Mouse (Mus musculus): Measurements from ENCODE around the gene B4galt5. TPM values are rescaled to one million over a fixed set of nuclear protein-coding genes. Genes with fewer than 3 reads are reported as not detected.
A peak's percentile ranks its signal among the peaks of the same experiment; 100 is the strongest.

B4galt5 gene
- polyA plus RNA-seq, 1 experiment: 70.0 TPM

GRCm38 (mm10) chr2:167350126-167350650, 1.2 kb upstream of the B4galt5 start:
- Histone ChIP-seq H3K27me3 (ENCODE audit: control insufficient read depth, insufficient read depth, insufficient read length) (no peaks in the 10 kb centered on the region), H3K36me3 (ENCODE audit: control insufficient read depth, insufficient read depth) (no peaks in the 10 kb centered on the region), H3K4me3 (peak overlapping the region; percentile 66), H3K79me2 (ENCODE audit: control insufficient read depth, insufficient read depth) (peaks cover 32% of the 10 kb centered on the region), H3ac (ENCODE audit: control insufficient read depth, insufficient read length) (no peak overlapping the region), H3K4me2 (ENCODE audit: low read depth) (peak overlapping the region; percentile 84)
- TF ChIP-seq MYOG (IDR thresholded peaks at IDR 0.05; ENCODE audit: control insufficient read depth in 1 of 3, insufficient read depth in 1 of 3, insufficient read length in 2 of 3, low read depth in 2 of 3) (no peak), CEBPB (IDR thresholded peaks at IDR 0.05; ENCODE audit: insufficient read depth, poor library complexity, severe bottlenecking) (no peak), SRF (IDR thresholded peaks at IDR 0.05; ENCODE audit: control insufficient read depth, insufficient read length, low read depth) (no peak), MAX (IDR thresholded peaks at IDR 0.05; ENCODE audit: low read depth) (no peak)

DNA sequence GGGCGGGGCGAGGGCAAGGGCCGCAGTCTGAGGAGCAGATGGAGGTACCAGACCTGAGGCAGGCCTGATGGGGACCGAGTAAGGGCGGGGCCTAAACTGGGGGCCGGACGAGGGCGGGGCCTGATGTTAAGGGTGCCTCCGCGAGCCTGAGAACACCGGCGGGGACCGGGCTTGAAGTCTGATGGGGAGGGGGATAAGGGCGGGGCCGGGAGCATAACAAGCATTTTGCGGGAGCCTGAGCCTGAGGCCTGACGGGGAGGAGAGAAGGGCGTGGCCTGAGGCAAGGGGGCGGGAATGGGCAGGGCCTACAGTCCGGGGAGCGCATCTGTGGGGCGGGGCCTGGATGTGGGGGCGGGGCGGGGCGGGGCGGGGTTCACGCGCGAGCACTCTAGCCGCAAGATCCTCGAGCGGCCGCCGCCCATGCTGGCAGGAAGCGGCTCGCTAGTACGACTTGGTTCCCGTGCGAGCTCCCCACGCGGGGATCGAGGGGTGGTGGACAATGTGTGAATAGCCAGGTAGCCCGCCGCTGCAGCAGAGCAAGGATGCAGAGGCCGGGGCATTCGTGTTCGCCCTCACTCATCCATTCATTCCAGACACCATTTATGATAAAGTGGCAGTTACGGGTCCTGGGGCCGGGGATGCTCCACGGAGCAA, 427 bp upstream of the B4galt5 start:
- Histone ChIP-seq H3K4me3 (peak overlapping the region; percentile 66), H3K27me3 (ENCODE audit: control insufficient read depth, insufficient read depth, insufficient read length) (no peaks in the 10 kb centered on the region), H3ac (ENCODE audit: control insufficient read depth, insufficient read length) (peak overlapping the region; percentile 80), H3K4me2 (ENCODE audit: low read depth) (peak overlapping the region; percentile 84), H3K36me3 (ENCODE audit: control insufficient read depth, insufficient read depth) (no peaks in the 10 kb centered on the region), H3K79me2 (ENCODE audit: control insufficient read depth, insufficient read depth) (peaks cover 40% of the 10 kb centered on the region)
- TF ChIP-seq SRF (IDR thresholded peaks at IDR 0.05; ENCODE audit: control insufficient read depth, insufficient read length, low read depth) (no peak), POLR2AphosphoS2 (IDR thresholded peaks at IDR 0.05; ENCODE audit: insufficient read length, low read depth) (peak; percentile 34), MYOD1 (IDR thresholded peaks at IDR 0.05; ENCODE audit: control insufficient read depth in 1 of 3, insufficient read length in 2 of 3, low read depth in 2 of 3) (peak in 1 of 3 experiments; percentile 20), USF1 (IDR thresholded peaks at IDR 0.05; ENCODE audit: low read depth) (no peak), TCF12 (IDR thresholded peaks at IDR 0.05; ENCODE audit: insufficient read depth, poor library complexity, severe bottlenecking) (no peak), MYOG (IDR thresholded peaks at IDR 0.05; ENCODE audit: control insufficient read depth in 1 of 3, insufficient read depth in 1 of 3, insufficient read length in 2 of 3, low read depth in 2 of 3) (peak in 1 of 3 experiments; percentile 4), POLR2A (IDR thresholded peaks at IDR 0.05; ENCODE audit: insufficient read length, low read depth) (peak; percentile 76), MAX (IDR thresholded peaks at IDR 0.05; ENCODE audit: low read depth) (no peak), TCF3 (IDR thresholded peaks at IDR 0.05; ENCODE audit: insufficient read length, low read depth) (no peak)

DNA sequence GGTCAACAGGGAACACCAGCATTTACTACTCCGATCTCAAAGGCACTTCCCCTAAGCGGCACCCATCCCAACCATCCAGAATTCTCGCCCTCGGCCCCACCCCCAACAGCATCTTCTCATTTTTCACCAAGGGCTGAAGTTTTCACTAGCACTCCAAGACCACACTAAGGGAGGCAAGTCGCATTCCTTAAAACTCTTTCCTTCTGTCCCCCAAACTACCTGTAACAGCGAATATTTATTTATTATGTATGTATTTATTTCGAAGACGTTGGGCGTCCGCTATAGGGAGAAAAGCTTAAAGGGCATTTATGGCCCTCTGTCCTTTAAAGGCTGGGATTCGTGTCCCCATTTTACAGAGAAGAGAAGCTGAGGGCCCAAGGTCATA, 1.0 kb downstream of the B4galt5 start:
- Histone ChIP-seq H3K4me3 (peak overlapping the region; percentile 66), H3ac (ENCODE audit: control insufficient read depth, insufficient read length) (peak overlapping the region; percentile 80), H3K27me3 (ENCODE audit: control insufficient read depth, insufficient read depth, insufficient read length) (no peaks in the 10 kb centered on the region), H3K79me2 (ENCODE audit: control insufficient read depth, insufficient read depth) (peaks cover 54% of the 10 kb centered on the region), H3K36me3 (ENCODE audit: control insufficient read depth, insufficient read depth) (no peaks in the 10 kb centered on the region), H3K4me2 (ENCODE audit: low read depth) (peak overlapping the region; percentile 90)
- TF ChIP-seq REST (IDR thresholded peaks at IDR 0.05; ENCODE audit: insufficient read depth, insufficient read length): no peak
- no peak for TF ChIP-seq MAX (IDR thresholded peaks at IDR 0.05; ENCODE audit: low read depth)
- TF ChIP-seq POLR2A (IDR thresholded peaks at IDR 0.05; ENCODE audit: insufficient read length, low read depth): no peak
- no peak for TF ChIP-seq TCF12 (IDR thresholded peaks at IDR 0.05; ENCODE audit: insufficient read depth, poor library complexity, severe bottlenecking)
- TF ChIP-seq MYOD1 (IDR thresholded peaks at IDR 0.05; ENCODE audit: control insufficient read depth in 1 of 3, insufficient read length in 2 of 3, low read depth in 2 of 3): no peak
- no peak for TF ChIP-seq MYOG (IDR thresholded peaks at IDR 0.05; ENCODE audit: control insufficient read depth in 1 of 3, insufficient read depth in 1 of 3, insufficient read length in 2 of 3, low read depth in 2 of 3)
- TF ChIP-seq TCF3 (IDR thresholded peaks at IDR 0.05; ENCODE audit: insufficient read length, low read depth): no peak
- TF ChIP-seq E2F4 (IDR thresholded peaks at IDR 0.05; ENCODE audit: insufficient read depth): no peak
- no peak for TF ChIP-seq SRF (IDR thresholded peaks at IDR 0.05; ENCODE audit: control insufficient read depth, insufficient read length, low read depth)
- no peak for TF ChIP-seq USF1 (IDR thresholded peaks at IDR 0.05; ENCODE audit: low read depth)
- TF ChIP-seq POLR2AphosphoS2 (IDR thresholded peaks at IDR 0.05; ENCODE audit: insufficient read length, low read depth): no peak
- TF ChIP-seq CEBPB (IDR thresholded peaks at IDR 0.05; ENCODE audit: insufficient read depth, poor library complexity, severe bottlenecking): no peak

DNA sequence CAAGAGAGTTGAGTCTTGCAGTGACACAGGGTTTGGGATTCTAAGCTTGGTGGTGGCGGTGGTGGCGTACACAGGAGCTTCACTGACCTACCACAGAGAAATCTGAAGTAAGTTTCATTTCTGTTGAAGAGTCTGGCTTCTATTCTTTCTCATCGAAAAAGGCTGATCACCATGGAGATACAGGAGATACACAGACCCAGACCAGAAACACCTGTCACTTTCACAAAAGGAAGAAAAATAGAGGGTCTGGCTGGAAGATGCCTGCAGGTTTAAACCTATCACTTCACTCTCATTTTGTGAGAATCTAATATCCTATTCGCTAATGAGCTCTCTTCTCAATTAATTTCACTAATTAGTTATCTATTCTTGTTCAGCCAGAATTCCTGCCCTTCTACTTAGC, 1.6 kb downstream of the B4galt5 start:
- peaks cover 61% of the 10 kb centered on the region for H3K79me2 ChIP-seq (ENCODE audit: control insufficient read depth, insufficient read depth)
- no peaks in the 10 kb centered on the region for H3K27me3 ChIP-seq (ENCODE audit: control insufficient read depth, insufficient read depth, insufficient read length)
- no peak overlapping the region for H3ac ChIP-seq (ENCODE audit: control insufficient read depth, insufficient read length)
- TF ChIP-seq MYOD1 (IDR thresholded peaks at IDR 0.05; ENCODE audit: control insufficient read depth in 1 of 3, insufficient read length in 2 of 3, low read depth in 2 of 3) (no peak), POLR2AphosphoS2 (IDR thresholded peaks at IDR 0.05; ENCODE audit: insufficient read length, low read depth) (no peak)
- peak overlapping the region; percentile 66 for H3K4me3 ChIP-seq
- no peaks in the 10 kb centered on the region for H3K36me3 ChIP-seq (ENCODE audit: control insufficient read depth, insufficient read depth)
- H3K4me2 ChIP-seq (ENCODE audit: low read depth): peak overlapping the region; percentile 90

- no peaks in the 10 kb centered on the region for H3K27me3 ChIP-seq (ENCODE audit: control insufficient read depth, insufficient read depth, insufficient read length)
These were observed 3.3 kb downstream of the B4galt5 start for GRCm38 (mm10) chr2:167345508-167346164.

More at GRCm38 (mm10) chr2:167345508-167346164, 3.3 kb downstream of the B4galt5 start:
- H3K79me2 ChIP-seq (ENCODE audit: control insufficient read depth, insufficient read depth): peaks cover 76% of the 10 kb centered on the region
- H3K4me2 ChIP-seq (ENCODE audit: low read depth): no peak overlapping the region
- no peak for TF ChIP-seq TCF3 (IDR thresholded peaks at IDR 0.05; ENCODE audit: insufficient read length, low read depth)
- TF ChIP-seq CEBPB (IDR thresholded peaks at IDR 0.05; ENCODE audit: insufficient read depth, poor library complexity, severe bottlenecking): no peak
- no peak for TF ChIP-seq TCF12 (IDR thresholded peaks at IDR 0.05; ENCODE audit: insufficient read depth, poor library complexity, severe bottlenecking)
- no peak for TF ChIP-seq USF1 (IDR thresholded peaks at IDR 0.05; ENCODE audit: low read depth)
- no peak for TF ChIP-seq MYOG (IDR thresholded peaks at IDR 0.05; ENCODE audit: control insufficient read depth in 1 of 3, insufficient read depth in 1 of 3, insufficient read length in 2 of 3, low read depth in 2 of 3)
- TF ChIP-seq MYOD1 (IDR thresholded peaks at IDR 0.05; ENCODE audit: control insufficient read depth in 1 of 3, insufficient read length in 2 of 3, low read depth in 2 of 3): no peak
- no peak for TF ChIP-seq POLR2A (IDR thresholded peaks at IDR 0.05; ENCODE audit: insufficient read length, low read depth)
- no peak for TF ChIP-seq E2F4 (IDR thresholded peaks at IDR 0.05; ENCODE audit: insufficient read depth)
- no peak for TF ChIP-seq REST (IDR thresholded peaks at IDR 0.05; ENCODE audit: insufficient read depth, insufficient read length)
- no peak for TF ChIP-seq MAX (IDR thresholded peaks at IDR 0.05; ENCODE audit: low read depth)
- TF ChIP-seq POLR2AphosphoS2 (IDR thresholded peaks at IDR 0.05; ENCODE audit: insufficient read length, low read depth): no peak
- no peaks in the 10 kb centered on the region for H3K36me3 ChIP-seq (ENCODE audit: control insufficient read depth, insufficient read depth)
- H3K4me3 ChIP-seq: no peak overlapping the region
- no peak overlapping the region for H3ac ChIP-seq (ENCODE audit: control insufficient read depth, insufficient read length)

Data from myocyte (in vitro differentiated cells).